ENCODE assay signal across 9 mouse cellular contexts in genomic region chr17:6861181-6862039, GRCm38 (mm10).
DNase-seq lines count a peak whose midpoint lies in the region; ATAC-seq and TF ChIP-seq lines count a peak whose summit lies in the region.
"Had no signal": no experiment of that assay in that cellular context is flagged by ENCODE, and none has a peak within 500 bp of the region (broad histone marks: within the 10 kb centered on the region; RNA-seq: fewer than 3 reads in every experiment).

No protein-coding gene starts in this region.

- H3K9me3 ChIP-seq in embryonic facial prominence, embryonic 14.5 days (ENCODE audit: control insufficient read depth, low read length) = no peaks in the 10 kb centered on the region
- H3K9me3 ChIP-seq in liver, embryonic 13.5 days (replicated peaks) = no peaks in the 10 kb centered on the region

- peak overlapping the region; percentile 49 for H3K4me2 ChIP-seq in embryonic facial prominence, embryonic 14.5 days (ENCODE audit: low read depth, low read length)
- H3K4me2 ChIP-seq in liver, embryonic 13.5 days = peak overlapping the region; percentile 61

- intact Hi-C loops in heart, postnatal 36 days (cut with DNase I) = no loop called here

- ATAC-seq in embryonic facial prominence, embryonic 14.5 days (ENCODE audit: low read depth) = peak; percentile 46
- ATAC-seq in liver, embryonic 13.5 days (ENCODE audit: low read depth) = no peak

- no peaks in the 10 kb centered on the region for H3K36me3 ChIP-seq in embryonic facial prominence, embryonic 14.5 days (ENCODE audit: control insufficient read depth, insufficient read depth, low read length)
- H3K36me3 ChIP-seq in liver, embryonic 13.5 days = no peaks in the 10 kb centered on the region
- no peaks in the 10 kb centered on the region for H3K36me3 ChIP-seq in thymus, adult 2 months (ENCODE audit: control insufficient read depth, insufficient read depth, low read length)

- H3K9ac ChIP-seq in embryonic facial prominence, embryonic 14.5 days (ENCODE audit: low read depth, low read length) = peak overlapping the region; percentile 47
- H3K9ac ChIP-seq in liver, embryonic 13.5 days = no peak overlapping the region

- 5% methylated on average over 27 of the region's 28 CpGs for WGBS in embryonic facial prominence, embryonic 14.5 days
- WGBS in liver, embryonic 13.5 days (ENCODE audit: insufficient replicate concordance) = 3% methylated on average over 28 of the region's 28 CpGs
- 4% methylated on average over 28 of the region's 28 CpGs for WGBS in thymus, adult 2 months

- peak overlapping the region; percentile 57 for H3K27ac ChIP-seq in embryonic facial prominence, embryonic 14.5 days (replicated peaks; ENCODE audit: low read depth, low read length)
- H3K27ac ChIP-seq in liver, embryonic 13.5 days = no peak overlapping the region
- no peak overlapping the region for H3K27ac ChIP-seq in thymus, adult 2 months (ENCODE audit: control insufficient read depth, insufficient read depth, low read length)

- peak overlapping the region; percentile 17 for H3K4me3 ChIP-seq in embryonic facial prominence, embryonic 14.5 days (ENCODE audit: low read depth, low read length)
- peak overlapping the region; percentile 34 for H3K4me3 ChIP-seq in liver, embryonic 13.5 days (replicated peaks)
- peak overlapping the region; percentile 46 for H3K4me3 ChIP-seq in thymus, adult 2 months (ENCODE audit: control insufficient read depth, insufficient read depth, low read length)

- peaks cover 8% of the 10 kb centered on the region; the same call in 1 of the 2 replicates for H3K4me1 ChIP-seq in embryonic facial prominence, embryonic 14.5 days (ENCODE audit: control insufficient read depth, insufficient read depth, low read length)
- peaks cover 14% of the 10 kb centered on the region for H3K4me1 ChIP-seq in liver, embryonic 13.5 days (replicated peaks)
- H3K4me1 ChIP-seq in thymus, adult 2 months (replicated peaks; ENCODE audit: control insufficient read depth, insufficient read depth, low read length) = peaks cover 11% of the 10 kb centered on the region

- peak; percentile 71 for DNase-seq in CD4-positive helper T cell, adult 2 months (ENCODE audit: low read depth, low spot score)
- peak; percentile 50 to 53 for DNase-seq in adrenal gland, postnatal 36 days
- peak; percentile 76 for DNase-seq in embryonic facial prominence, embryonic 14.5 days (ENCODE audit: low spot score)
- peak; percentile 15 to 22 for DNase-seq in heart, postnatal 36 days
- DNase-seq in kidney, postnatal 4 days = peak; percentile 64 to 79
- no peak for DNase-seq in liver, embryonic 13.5 days
- DNase-seq in naive thymus-derived CD4-positive, alpha-beta T cell, adult 2 months (ENCODE audit: low read depth) = peak; percentile 60
- DNase-seq in thymus, adult 2 months = peak; percentile 33

- 0 out of 2 replicates have a peak, but pooled peaks cover 8% of the 10 kb centered on the region for H3K27me3 ChIP-seq in embryonic facial prominence, embryonic 14.5 days (replicated peaks; ENCODE audit: control insufficient read depth, insufficient read depth, low read length)
- H3K27me3 ChIP-seq in liver, embryonic 13.5 days = peaks cover 61% of the 10 kb centered on the region
- H3K27me3 ChIP-seq in thymus, adult 2 months (ENCODE audit: control insufficient read depth, insufficient read depth, low read length) = no peaks in the 10 kb centered on the region
- H3K27me3 ChIP-seq: Patski had no signal

- 0 out of 2 replicates have a peak, but pooled peaks have one; percentile 8 for TF ChIP-seq POLR2A in thymus, adult 2 months (IDR thresholded peaks at IDR 0.05; ENCODE audit: control insufficient read depth, extremely low read depth, insufficient read depth, low read length, poor library complexity)

- no peak for TF ChIP-seq CTCF in thymus, adult 2 months (IDR thresholded peaks at IDR 0.05; ENCODE audit: borderline replicate concordance, control insufficient read depth, extremely low read depth, insufficient read depth, low read length, poor library complexity)
